Mouse (Mus musculus): ENCODE results near the gene Gabrd.

The Gabrd gene

DNA sequence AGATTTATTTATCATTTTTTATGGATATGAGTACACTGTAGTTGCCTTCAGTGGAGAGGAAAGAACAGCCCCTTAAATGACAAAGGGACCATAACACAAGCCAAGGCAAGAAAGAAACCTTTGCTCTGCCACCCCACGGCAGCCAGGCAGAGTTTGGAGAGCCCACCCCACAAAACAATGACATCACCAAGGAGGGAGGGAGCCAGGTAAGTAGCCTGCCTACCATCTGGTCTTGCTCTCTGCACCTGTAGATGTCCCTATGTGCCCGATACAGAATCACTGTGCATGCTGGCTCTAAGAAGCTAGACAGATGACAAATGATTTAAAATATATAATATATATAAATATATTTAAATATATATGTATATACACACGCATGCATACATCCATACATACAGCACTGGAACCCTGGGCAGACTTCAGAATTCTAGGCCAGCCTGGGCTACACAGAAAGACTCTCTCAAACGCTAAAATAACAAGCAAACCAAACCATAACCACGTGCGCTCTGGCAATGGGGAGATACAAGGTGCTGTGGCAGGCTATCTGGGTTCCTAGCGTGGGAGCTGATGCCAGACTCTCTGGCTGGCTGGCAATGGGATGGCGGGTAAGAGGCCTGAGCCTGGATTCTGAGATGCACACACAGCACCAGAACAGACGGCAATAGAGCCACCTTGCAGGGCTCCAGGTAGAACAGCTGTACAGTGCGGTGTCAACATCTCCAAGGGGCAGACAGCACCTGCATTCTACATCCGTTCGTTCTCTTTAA is 61.4 kb downstream of the Gabrd start:
- peak; percentile 42 to 61 for DNase-seq
